8 mouse cellular contexts compared by ENCODE assay signal in the genomic region with DNA sequence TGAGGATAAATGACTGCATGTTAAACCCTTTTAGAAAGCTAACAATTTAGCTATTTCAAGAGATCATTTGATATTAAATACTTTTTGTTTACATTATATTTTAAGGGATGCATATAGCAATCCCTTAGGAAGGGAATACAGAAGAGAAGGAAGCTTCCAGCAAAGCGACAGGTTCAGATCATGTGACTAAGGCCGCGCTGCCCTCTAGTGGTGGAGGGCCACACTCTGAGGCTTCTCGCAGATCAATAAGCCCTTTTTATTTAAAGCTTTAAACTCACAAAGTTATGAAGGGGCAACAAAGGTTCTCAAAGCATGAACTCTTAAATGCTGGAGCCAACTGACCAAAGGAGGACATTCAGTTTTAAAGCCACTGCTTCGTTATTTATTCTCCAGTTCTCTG. TPM values are rescaled to one million over a fixed set of nuclear protein-coding genes. Genes with fewer than 3 reads are reported as not detected.
DNase-seq lines count a peak whose midpoint lies in the region; ATAC-seq and TF ChIP-seq lines count a peak whose summit lies in the region.

No protein-coding gene starts in this region.

- TF ChIP-seq POLR2A in brain, embryonic 14.5 days (IDR thresholded peaks at IDR 0.05; ENCODE audit: borderline replicate concordance, extremely low read depth, insufficient read depth, insufficient read length, poor library complexity, severe bottlenecking): no peak

- peak; percentile 60 for ATAC-seq in CD4-positive, CD25-positive, alpha-beta regulatory T cell, adult 4 months
- ATAC-seq in megakaryocyte, adult 5-6 weeks (ENCODE audit: poor library complexity, severe bottlenecking): peak; percentile 37; the same call in 1 of the 2 replicates

- intact Hi-C loops in heart, postnatal 25 days (cut with DNase I): loop anchor here (2.0 to 5.0 kb wide), 2 partner anchors 15 to 286 kb away; no protein-coding TSS in a partner anchor

- H3K4me3 ChIP-seq in layer of hippocampus, adult 2 months: no peak overlapping the region

- no peak overlapping the region for H3K27ac ChIP-seq in layer of hippocampus, adult 2 months

- peak; percentile 35 to 81 for DNase-seq in heart, adult 18-20 months
- no peak for DNase-seq in heart, postnatal 25 days (ENCODE audit: low spot score)
- DNase-seq in brain, embryonic 14.5 days (ENCODE audit: low read depth): peak; percentile 58
- DNase-seq in gastrocnemius, adult 8-10 months (ENCODE audit: low spot score in 2 of 2): peak; percentile 23 to 33
- peak; percentile 16 to 65 for DNase-seq in layer of hippocampus, adult 2 months (ENCODE audit: low spot score in 2 of 2)
- DNase-seq in thymus, adult 18-20 months: peak; percentile 19 to 20

- peak; percentile 72 for TF ChIP-seq CTCF in brain, embryonic 14.5 days (IDR thresholded peaks at IDR 0.05; ENCODE audit: borderline replicate concordance, extremely low read depth, insufficient read depth, insufficient read length)
- peak; percentile 92 for TF ChIP-seq CTCF in layer of hippocampus, adult 2 months (conservative IDR thresholded peaks at IDR 0.05)

RNA-seq across cellular contexts. Expression of gene Igf2bp2, which starts 39.4 kb away (rescaled TPM):
- 1 to 10 TPM; 4.1 to 6.1 TPM for total RNA-seq in heart, adult 18-20 months (2021)
- total RNA-seq in heart, postnatal 25 days (2021): 1 to 10 TPM; 5.1 to 9.7 TPM
- 1 to 10 TPM; 1.1 to 1.2 TPM for polyA plus RNA-seq in CD4-positive, CD25-positive, alpha-beta regulatory T cell, adult 4 months (2017; shearing (Covaris generic))
- polyA plus RNA-seq in brain, embryonic 14.5 days (2012; rRNA removed): 18.7 and 23.8 TPM in 2 replicates
- 1 to 10 TPM in 2 of 4 experiments, under 1 TPM in 2; 0.53 to 1.4 (median 1.2) TPM for total RNA-seq in gastrocnemius, adult 8-10 months (2022)
- under 1 TPM; 0.27 to 0.54 TPM for total RNA-seq in layer of hippocampus, adult 2 months (2021)
- total RNA-seq in megakaryocyte, adult 5-6 weeks (2015): 0.32 and 0.49 TPM in 2 replicates
- total RNA-seq in megakaryocyte, adult 5-6 weeks (2017): 0.45 and 0.99 TPM in 2 replicates
